Mouse (Mus musculus) MEL (cell line): Measurements from ENCODE around the gene Cadm4. TPM values are rescaled to one million over a fixed set of nuclear protein-coding genes. Genes with fewer than 3 reads are reported as not detected.

Experiments used
- DNase-seq: peaks from one replicate; pipeline ENCODE4 v3.0.0; 2011; ENCODE audit warnings: low read depth, low spot score
- H3K27ac ChIP-seq: 2 replicates; pipeline ENCODE4 v1.5.1; 2012; ENCODE audit warnings: low read depth, mild to moderate bottlenecking, control low read depth, low read length, moderate library complexity; ENCODE audit not compliant: control insufficient read depth
- H3K27me3 ChIP-seq, 2 experiments: fragments of 150-350 bp in 1 of 2; sonication (generic) in 1 of 2; 2 replicates each; pipeline ENCODE4 v1.6.1; 2012; ENCODE audit warnings: low read length in 2 of 2, mild to moderate bottlenecking in 2 of 2, improper control_type of control experiment in 1 of 2, moderate library complexity in 1 of 2; ENCODE audit not compliant: insufficient read depth in 2 of 2, control insufficient read depth in 1 of 2
- H3K36me3 ChIP-seq, 2 experiments: 2 replicates each; pipeline ENCODE4 v1.6.1; 2012 to 2014; ENCODE audit warnings: low read length in 2 of 2, improper control_type of control experiment in 1 of 2, inconsistent platforms in 1 of 2, mild to moderate bottlenecking in 1 of 2; ENCODE audit not compliant: insufficient read depth in 2 of 2, control insufficient read depth in 1 of 2
- H3K4me1 ChIP-seq, 2 experiments: fragments of 150-350 bp in 1 of 2; sonication (generic) in 1 of 2; 2 replicates each; pipeline ENCODE4 v1.6.1; 2012; ENCODE audit warnings: low read length in 2 of 2, improper control_type of control experiment in 1 of 2, mild to moderate bottlenecking in 1 of 2; ENCODE audit not compliant: insufficient read depth in 2 of 2, control insufficient read depth in 1 of 2
- H3K4me3 ChIP-seq, 2 experiments: fragments of 150-350 bp in 1 of 2; sonication (generic) in 1 of 2; 2 replicates each; pipeline ENCODE4 v1.5.1; 2012; ENCODE audit warnings: low read depth in 2 of 2, low read length in 2 of 2, mild to moderate bottlenecking in 2 of 2, moderate library complexity in 2 of 2, control low read depth in 1 of 2, improper control_type of control experiment in 1 of 2; ENCODE audit not compliant: control insufficient read depth in 1 of 2, insufficient read depth in 1 of 2
- H3K79me2 ChIP-seq: 2 replicates; pipeline ENCODE4 v1.6.1; 2012; ENCODE audit warnings: mild to moderate bottlenecking, low read length, moderate library complexity; ENCODE audit not compliant: control insufficient read depth, poor library complexity, insufficient read depth
- H3K9ac ChIP-seq: 2 replicates; pipeline ENCODE4 v1.6.1; 2012; ENCODE audit warnings: low read depth, mild to moderate bottlenecking, control low read depth, low read length, moderate library complexity; ENCODE audit not compliant: control insufficient read depth, poor library complexity, severe bottlenecking
- H3K9me3 ChIP-seq: fragments of 150-350 bp; sonication (generic); replicated peaks from 2 replicates; pipeline ENCODE4 v1.6.1; 2012; ENCODE audit warnings: mild to moderate bottlenecking, low read length, improper control_type of control experiment, moderate library complexity; ENCODE audit not compliant: insufficient read depth
- CHD1 ChIP-seq: IDR thresholded peaks from 2 replicates; pipeline ENCODE4 v1.6.1; 2012; ENCODE audit warnings: low read depth, mild to moderate bottlenecking, inconsistent platforms, low read length, improper control_type of control experiment
- CTCF ChIP-seq, 3 experiments: IDR thresholded peaks in 2 of 3; conservative IDR thresholded peaks in 1 of 3; 2 replicates each; pipeline ENCODE4 v1.5.1; 2011 to 2012; ENCODE audit warnings: low read length in 3 of 3, low read depth in 2 of 3, mild to moderate bottlenecking in 2 of 3, improper control_type of control experiment in 1 of 3, inconsistent platforms in 1 of 3, mixed read lengths in 1 of 3, moderate library complexity in 1 of 3; ENCODE audit not compliant: control insufficient read depth in 1 of 3, insufficient read depth in 1 of 3, poor library complexity in 1 of 3, severe bottlenecking in 1 of 3
- E2F4 ChIP-seq: IDR thresholded peaks from 2 replicates; pipeline ENCODE4 v1.6.1; 2011; ENCODE audit warnings: low read depth, low read length, improper control_type of control experiment, borderline replicate concordance
- EP300 ChIP-seq, 2 experiments: IDR thresholded peaks; 2 replicates each; pipeline ENCODE4 v1.6.1; 2011; ENCODE audit warnings: improper control_type of control experiment in 2 of 2, low read length in 2 of 2, low read depth in 1 of 2, mild to moderate bottlenecking in 1 of 2
- ETS1 ChIP-seq: IDR thresholded peaks from 2 replicates; pipeline ENCODE4 v1.6.1; 2012; ENCODE audit warnings: low read depth, mild to moderate bottlenecking, inconsistent platforms, low read length, improper control_type of control experiment, moderate library complexity
- HCFC1 ChIP-seq: IDR thresholded peaks from 2 replicates; pipeline ENCODE4 v1.6.1; 2012; ENCODE audit warnings: low read depth, mild to moderate bottlenecking, inconsistent platforms, low read length, improper control_type of control experiment, moderate library complexity
- KAT2A ChIP-seq: conservative IDR thresholded peaks from 2 replicates; pipeline ENCODE4 v1.6.1; 2012; ENCODE audit warnings: low read depth, low read length, improper control_type of control experiment, inconsistent platforms
- MAFK ChIP-seq: IDR thresholded peaks from 2 replicates; pipeline ENCODE4 v1.6.1; 2011; ENCODE audit warnings: low read depth, mild to moderate bottlenecking, low read length, improper control_type of control experiment, borderline replicate concordance
- MEF2A ChIP-seq: IDR thresholded peaks from 2 replicates; pipeline ENCODE4 v1.6.1; 2014; ENCODE audit warnings: low read depth, mild to moderate bottlenecking, inconsistent platforms, low read length, improper control_type of control experiment; ENCODE audit not compliant: poor library complexity, insufficient replicate concordance, severe bottlenecking; ENCODE audit errors: extremely low read depth
- MYB ChIP-seq: IDR thresholded peaks from 2 replicates; pipeline ENCODE4 v1.6.1; 2011; ENCODE audit warnings: mild to moderate bottlenecking, low read depth, low read length, improper control_type of control experiment
- MYC ChIP-seq: IDR thresholded peaks from 2 replicates; pipeline ENCODE4 v1.6.1; 2011; ENCODE audit warnings: low read depth, mild to moderate bottlenecking, low read length, improper control_type of control experiment, moderate library complexity
- NELFE ChIP-seq: IDR thresholded peaks from 2 replicates; pipeline ENCODE4 v1.6.1; 2011; ENCODE audit warnings: low read depth, low read length, improper control_type of control experiment
- NRF1 ChIP-seq: IDR thresholded peaks from 2 replicates; pipeline ENCODE4 v1.6.1; 2014; ENCODE audit warnings: low read depth, mild to moderate bottlenecking, inconsistent platforms, low read length, improper control_type of control experiment, moderate library complexity; ENCODE audit not compliant: poor library complexity, insufficient read depth, severe bottlenecking
- POLR2A ChIP-seq, 2 experiments: IDR thresholded peaks; 2 replicates each; pipeline ENCODE4 v1.6.1; 2011 to 2012; ENCODE audit warnings: low read length in 2 of 2, mild to moderate bottlenecking in 2 of 2, control low read depth in 1 of 2, improper control_type of control experiment in 1 of 2, low read depth in 1 of 2, moderate library complexity in 1 of 2; ENCODE audit not compliant: control insufficient read depth in 1 of 2, insufficient read depth in 1 of 2, poor library complexity in 1 of 2
- POLR2AphosphoS2 ChIP-seq: IDR thresholded peaks from 2 replicates; pipeline ENCODE4 v1.6.1; 2011; ENCODE audit warnings: low read length, improper control_type of control experiment
- RCOR1 ChIP-seq: IDR thresholded peaks from 2 replicates; pipeline ENCODE4 v1.6.1; 2012; ENCODE audit warnings: low read depth, mild to moderate bottlenecking, inconsistent platforms, low read length, improper control_type of control experiment
- SMC3 ChIP-seq: IDR thresholded peaks from 2 replicates; pipeline ENCODE4 v1.6.1; 2011; ENCODE audit warnings: low read depth, low read length, improper control_type of control experiment
- TCF12 ChIP-seq: IDR thresholded peaks from 2 replicates; pipeline ENCODE4 v1.6.1; 2014; ENCODE audit warnings: low read depth, mild to moderate bottlenecking, inconsistent platforms, low read length, improper control_type of control experiment, moderate library complexity
- UBTF ChIP-seq: IDR thresholded peaks from 2 replicates; pipeline ENCODE4 v1.6.1; 2012; ENCODE audit warnings: low read depth, mild to moderate bottlenecking, inconsistent platforms, low read length, improper control_type of control experiment, moderate library complexity, borderline replicate concordance; ENCODE audit not compliant: insufficient read depth
- USF1 ChIP-seq: IDR thresholded peaks from 2 replicates; pipeline ENCODE4 v1.6.1; 2014; ENCODE audit warnings: low read depth, mild to moderate bottlenecking, inconsistent platforms, low read length, improper control_type of control experiment, moderate library complexity
- USF2 ChIP-seq, 2 experiments: IDR thresholded peaks; 2 replicates each; pipeline ENCODE4 v1.6.1; 2011 to 2012; ENCODE audit warnings: improper control_type of control experiment in 2 of 2, low read length in 2 of 2, borderline replicate concordance in 1 of 2, inconsistent platforms in 1 of 2, low read depth in 1 of 2, mild to moderate bottlenecking in 1 of 2; ENCODE audit not compliant: insufficient read depth in 1 of 2
- polyA plus RNA-seq, 2 experiments: library from polyadenylated mRNA; stranded (reverse) in 1 of 2; unstranded in 1 of 2; fragments of >175 nt in 1 of 2; fragments of >200 nt in 1 of 2; gene quantifications; 2 replicates each; pipeline versions ENCODE4 v1.2.1 to v1.2.4; 2012; ENCODE audit warnings: low replicate concordance in 2 of 2, low read depth in 1 of 2; ENCODE audit not compliant: insufficient read length in 2 of 2, insufficient read depth in 1 of 2, missing spikeins in 1 of 2
- total RNA-seq: library from RNA; depleted of rRNA; stranded (reverse); fragments of 300-350 nt; gene quantifications from 2 replicates; pipeline ENCODE4 v1.2.3, GENCODE M21; 2012

Gene Cadm4
- total and polyA plus RNA-seq, 3 experiments: 0.12 to 0.38 TPM; not detected in 1

DNA sequence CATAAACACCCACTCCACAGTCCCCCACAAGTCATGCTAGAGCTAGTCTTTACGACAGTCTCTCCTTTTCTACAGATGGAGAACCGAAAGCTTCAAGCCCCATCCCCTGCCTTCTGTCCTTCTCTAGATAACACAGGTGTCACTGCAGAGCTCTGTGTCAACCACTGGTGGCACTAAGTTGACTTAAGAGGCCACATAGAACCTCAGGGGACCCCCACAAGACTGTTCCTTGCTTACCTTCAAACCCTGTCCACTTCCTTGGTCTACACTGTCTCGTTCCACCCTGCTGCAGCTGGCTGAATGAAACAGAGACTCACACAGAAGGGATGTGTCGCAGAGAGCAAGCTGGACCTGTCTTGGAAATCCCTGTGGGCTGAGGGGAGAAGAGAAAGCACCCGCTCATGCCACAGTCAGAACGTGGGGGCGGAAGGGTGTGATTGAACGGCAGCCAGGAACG lies 29.9 kb upstream of the Cadm4 start, which contains the start of gene Irgc1:
Irgc1 (minus strand) TSS at position 443 of the 457 bp plus-strand sequence.
- no peak for DNase-seq
- no peak within 1 kb of the TSS for H3K4me3 ChIP-seq
- no peak within 1 kb of the TSS for H3K27ac ChIP-seq

DNA sequence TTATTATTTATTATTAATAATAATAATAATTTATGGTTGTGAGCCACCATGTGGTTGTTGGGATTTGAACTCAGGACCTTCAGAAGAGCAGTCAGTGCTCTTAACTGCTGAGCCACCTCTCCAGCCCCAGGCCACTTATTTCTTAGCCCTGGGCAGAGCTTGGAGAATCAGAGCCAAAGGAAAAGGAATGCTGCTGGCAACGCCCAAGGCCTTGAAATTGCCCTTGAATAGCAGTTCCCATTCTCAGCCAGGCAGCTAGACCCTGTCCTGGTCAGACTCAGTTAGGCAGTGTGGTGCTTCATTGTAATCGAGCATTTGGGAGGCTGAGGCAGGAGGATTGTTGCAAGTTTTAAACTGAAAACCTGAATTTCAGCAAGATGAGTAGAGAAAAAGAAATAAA lies 27.6 kb upstream of the Cadm4 start:
- DNase-seq: no peak
- H3K9ac ChIP-seq: no peak overlapping the region
- no peaks in the 10 kb centered on the region for H3K79me2 ChIP-seq
- no peaks in the 10 kb centered on the region for H3K36me3 ChIP-seq
- no peak for TF ChIP-seq USF2 (IDR thresholded peaks at IDR 0.05; ENCODE audit: borderline replicate concordance in 1 of 2, insufficient read depth in 1 of 2, low read depth in 1 of 2, low read length in 2 of 2)
- TF ChIP-seq CTCF (IDR thresholded peaks at IDR 0.05 in 2 of 3, conservative IDR thresholded peaks at IDR 0.05 in 1 of 3; ENCODE audit: control insufficient read depth in 1 of 3, insufficient read depth in 1 of 3, low read depth in 2 of 3, low read length in 3 of 3, poor library complexity in 1 of 3, severe bottlenecking in 1 of 3): no peak
- TF ChIP-seq KAT2A: no peak
- TF ChIP-seq POLR2A (IDR thresholded peaks at IDR 0.05; ENCODE audit: control insufficient read depth in 1 of 2, insufficient read depth in 1 of 2, low read depth in 1 of 2, low read length in 2 of 2, poor library complexity in 1 of 2): no peak
- TF ChIP-seq RCOR1: no peak
- no peak for TF ChIP-seq MYC
- TF ChIP-seq POLR2AphosphoS2: no peak
- TF ChIP-seq SMC3: no peak
- no peak for TF ChIP-seq NRF1
- TF ChIP-seq MEF2A: no peak
- no peak for TF ChIP-seq MAFK
- no peak for TF ChIP-seq CHD1
- no peak for TF ChIP-seq USF1
- no peak for TF ChIP-seq TCF12
- no peak for TF ChIP-seq UBTF
- TF ChIP-seq MYB: no peak
- TF ChIP-seq, all 39 proteins: peak for 0
- no peaks in the 10 kb centered on the region for H3K9me3 ChIP-seq
- peaks cover 0 to 5% of the 10 kb centered on the region in 2 experiments; a peak in 1 of 4 replicates for H3K4me1 ChIP-seq
- no peak overlapping the region for H3K27ac ChIP-seq
- no peak overlapping the region for H3K4me3 ChIP-seq
- H3K27me3 ChIP-seq: peaks cover 7 to 15% of the 10 kb centered on the region in 2 experiments

More for the DNA sequence above, 29.9 kb upstream of the Cadm4 start, which contains the start of gene Irgc1:
- no peaks in the 10 kb centered on the region for H3K79me2 ChIP-seq
- H3K9me3 ChIP-seq: no peaks in the 10 kb centered on the region
- H3K27me3 ChIP-seq: peaks cover 7 to 11% of the 10 kb centered on the region in 2 experiments
- no peaks in the 10 kb centered on the region for H3K36me3 ChIP-seq
- TF ChIP-seq HCFC1 (no peak), POLR2AphosphoS2 (no peak), E2F4 (no peak), ETS1 (no peak), NELFE (no peak), EP300 (IDR thresholded peaks at IDR 0.05; ENCODE audit: low read depth in 1 of 2, low read length in 2 of 2) (no peak)
- TF ChIP-seq, all 39 proteins: peak for 0
- peaks cover 0 to 5% of the 10 kb centered on the region in 2 experiments; a peak in 1 of 4 replicates for H3K4me1 ChIP-seq
- no peak within 1 kb of the TSS for H3K9ac ChIP-seq
